Mouse (Mus musculus): ENCODE data around the gene Prune1.

Prune1 gene

GRCm38 (mm10) chr3:95281216-95282126, at the start of gene Prune1, which contains the start of gene Mindy1:
Prune1 (minus strand) TSS chr3:95282076.
Mindy1 (plus strand) TSS chr3:95281345.
- peak; percentile 99 for DNase-seq (ENCODE audit: low spot score in 2 of 2)

- no peak for DNase-seq (ENCODE audit: low spot score in 2 of 2)
These were observed 49.7 kb upstream of the Prune1 start for GRCm38 (mm10) chr3:95331528-95331927.

GRCm38 (mm10) chr3:95328803-95329404, 47.0 kb upstream of the Prune1 start:
- no peak for DNase-seq (ENCODE audit: low spot score in 2 of 2)

GRCm38 (mm10) chr3:95324454-95325144, 42.7 kb upstream of the Prune1 start:
- DNase-seq (ENCODE audit: low spot score in 2 of 2): no peak

- no peak for DNase-seq (ENCODE audit: low spot score in 2 of 2)
These were observed 41.6 kb upstream of the Prune1 start for GRCm38 (mm10) chr3:95323429-95323828.

GRCm38 (mm10) chr3:95319701-95320625, 38.1 kb upstream of the Prune1 start:
- peak in 1 of 2 experiments; percentile 21 for DNase-seq (ENCODE audit: low spot score in 2 of 2)

- DNase-seq (ENCODE audit: low spot score in 2 of 2): no peak
These were observed 37.2 kb upstream of the Prune1 start for GRCm38 (mm10) chr3:95319110-95319509.

GRCm38 (mm10) chr3:95318548-95318947, 36.7 kb upstream of the Prune1 start:
- DNase-seq (ENCODE audit: low spot score in 2 of 2): peak in 1 of 2 experiments; percentile 25

- DNase-seq (ENCODE audit: low spot score in 2 of 2): peak; percentile 62 to 72
These were observed 35.7 kb upstream of the Prune1 start for GRCm38 (mm10) chr3:95317414-95318080.

- no peak for DNase-seq (ENCODE audit: low spot score in 2 of 2)
These were observed 34.1 kb upstream of the Prune1 start for GRCm38 (mm10) chr3:95315844-95316550.

- peak; percentile 54 to 71 for DNase-seq (ENCODE audit: low spot score in 2 of 2)
These were observed 33.4 kb upstream of the Prune1 start for GRCm38 (mm10) chr3:95315094-95315843.

- DNase-seq (ENCODE audit: low spot score in 2 of 2): peak in 1 of 2 experiments; percentile 14
These were observed 32.7 kb upstream of the Prune1 start, which contains the start of gene Cers2 for GRCm38 (mm10) chr3:95314486-95315093. Cers2 (plus strand) TSS chr3:95314791.

- DNase-seq (ENCODE audit: low spot score in 2 of 2): no peak
These were observed 32.2 kb upstream of the Prune1 start for GRCm38 (mm10) chr3:95314075-95314474.

GRCm38 (mm10) chr3:95313476-95313875, 31.6 kb upstream of the Prune1 start:
- no peak for DNase-seq (ENCODE audit: low spot score in 2 of 2)

GRCm38 (mm10) chr3:95312623-95313022, 30.7 kb upstream of the Prune1 start:
- no peak for DNase-seq (ENCODE audit: low spot score in 2 of 2)

- peak; percentile 76 to 85 for DNase-seq (ENCODE audit: low spot score in 2 of 2)
These were observed 29.3 kb upstream of the Prune1 start for GRCm38 (mm10) chr3:95310968-95311882.

GRCm38 (mm10) chr3:95310496-95310895, 28.6 kb upstream of the Prune1 start:
- no peak for DNase-seq (ENCODE audit: low spot score in 2 of 2)

GRCm38 (mm10) chr3:95307100-95307499, 25.2 kb upstream of the Prune1 start, which contains the start of gene Anxa9:
Anxa9 (minus strand) TSS chr3:95307176.
- DNase-seq (ENCODE audit: low spot score in 2 of 2): no peak
